Mouse (Mus musculus): Measurements from ENCODE around the gene Pon1.

Gene Pon1

GRCm38 (mm10) chr6:5177967-5178891 is 15.5 kb downstream of the Pon1 start:
- DNase-seq (ENCODE audit: low read depth, low spot score), result peak; percentile 35

GRCm38 (mm10) chr6:5174179-5174812 is 19.4 kb downstream of the Pon1 start:
- DNase-seq (ENCODE audit: low read depth, low spot score), result no peak

GRCm38 (mm10) chr6:5172571-5172970 is 21.2 kb downstream of the Pon1 start:
- DNase-seq (ENCODE audit: low read depth, low spot score), result no peak

GRCm38 (mm10) chr6:5171418-5171817 is 22.3 kb downstream of the Pon1 start:
- no peak for DNase-seq (ENCODE audit: low read depth, low spot score)

GRCm38 (mm10) chr6:5168158-5168557 is 25.6 kb downstream of the Pon1 start:
- no peak for DNase-seq (ENCODE audit: low read depth, low spot score)

GRCm38 (mm10) chr6:5167051-5167677 is 26.6 kb downstream of the Pon1 start:
- DNase-seq (ENCODE audit: low read depth, low spot score), result no peak

GRCm38 (mm10) chr6:5164855-5165254 is 28.9 kb downstream of the Pon1 start:
- no peak for DNase-seq (ENCODE audit: low read depth, low spot score)

- no peak for DNase-seq (ENCODE audit: low read depth, low spot score)
These were observed 30.1 kb downstream of the Pon1 start for GRCm38 (mm10) chr6:5163507-5164144.

GRCm38 (mm10) chr6:5162052-5162451 is 31.7 kb downstream of the Pon1 start:
- no peak for DNase-seq (ENCODE audit: low read depth, low spot score)

GRCm38 (mm10) chr6:5159385-5159791 is 34.4 kb downstream of the Pon1 start:
- DNase-seq (ENCODE audit: low read depth, low spot score), result no peak

- DNase-seq (ENCODE audit: low read depth, low spot score), result no peak
These were observed 37.0 kb downstream of the Pon1 start for GRCm38 (mm10) chr6:5156541-5157425.

- DNase-seq (ENCODE audit: low read depth, low spot score), result no peak
These were observed 38.3 kb downstream of the Pon1 start for GRCm38 (mm10) chr6:5155313-5155927.

GRCm38 (mm10) chr6:5154786-5155185 is 39.0 kb downstream of the Pon1 start:
- no peak for DNase-seq (ENCODE audit: low read depth, low spot score)

- DNase-seq (ENCODE audit: low read depth, low spot score), result no peak
These were observed 41.6 kb downstream of the Pon1 start for GRCm38 (mm10) chr6:5152185-5152584.

- DNase-seq (ENCODE audit: low read depth, low spot score), result no peak
These were observed 42.6 kb downstream of the Pon1 start for GRCm38 (mm10) chr6:5151171-5151570.

- no peak for DNase-seq (ENCODE audit: low read depth, low spot score)
These were observed 43.8 kb downstream of the Pon1 start for GRCm38 (mm10) chr6:5149941-5150340.

GRCm38 (mm10) chr6:5147488-5148142 is 46.1 kb downstream of the Pon1 start:
- DNase-seq (ENCODE audit: low read depth, low spot score), result no peak

- no peak for DNase-seq (ENCODE audit: low read depth, low spot score)
These were observed 54.1 kb downstream of the Pon1 start for GRCm38 (mm10) chr6:5139666-5140065.

- DNase-seq (ENCODE audit: low read depth, low spot score), result no peak
These were observed 54.7 kb downstream of the Pon1 start for GRCm38 (mm10) chr6:5138875-5139631.

Data from mesoderm, embryonic 11.5 days (tissue).